Mouse (Mus musculus) forebrain, embryonic 14.5 days (tissue): ENCODE results near the gene Snapin. TPM values are rescaled to one million over a fixed set of nuclear protein-coding genes. Genes with fewer than 3 reads are reported as not detected.

Source experiments
- polyA plus RNA-seq: library from polyadenylated mRNA; unstranded; fragments of >200 nt; fragmentation: Nextera tagmentation; extraction: Ambion mirVana; gene quantifications from 2 replicates; pipeline ENCODE4 v1.2.1, GENCODE M21; 2014

Gene Snapin
- polyA plus RNA-seq, 1 experiment from 2014 or later = 77.3 TPM

Other genes with a start within 250 kb of the Snapin start
- 4.1 and 4.2 TPM in 2 replicates for gene Creb3l4, start 247.5 kb downstream of the Snapin start, polyA plus RNA-seq
- gene Slc39a1, start 242.9 kb downstream of the Snapin start, polyA plus RNA-seq = 40.0 and 47.0 TPM in 2 replicates
- 10.7 and 14.1 TPM in 2 replicates for gene Crtc2, start 236.9 kb downstream of the Snapin start, polyA plus RNA-seq
- 3.4 and 3.7 TPM in 2 replicates for gene Dennd4b, start 225.8 kb downstream of the Snapin start, polyA plus RNA-seq
- 14.4 and 15.7 TPM in 2 replicates for gene Gatad2b, start 197.9 kb downstream of the Snapin start, polyA plus RNA-seq
- 11.9 and 13.4 TPM in 2 replicates for gene Slc27a3, start 101.1 kb downstream of the Snapin start, polyA plus RNA-seq
- 20.7 and 25.3 TPM in 2 replicates for gene Ints3, start 57.4 kb downstream of the Snapin start, polyA plus RNA-seq
- gene Npr1, start 25.2 kb downstream of the Snapin start, polyA plus RNA-seq = 2.5 and 3.4 TPM in 2 replicates
- 266 and 312 TPM in 2 replicates for gene Ilf2, start 14.9 kb downstream of the Snapin start, polyA plus RNA-seq
- gene Chtop, start 18.5 kb upstream of the Snapin start, polyA plus RNA-seq = 137 and 141 TPM in 2 replicates
- 12.5 and 13.1 TPM in 2 replicates for gene S100a1, start 23.4 kb upstream of the Snapin start, polyA plus RNA-seq
- 9.4 and 11.1 TPM in 2 replicates for gene S100a13, start 23.4 kb upstream of the Snapin start, polyA plus RNA-seq
- not detected in 2 replicates for gene S100a14, start 35.8 kb upstream of the Snapin start, polyA plus RNA-seq
- gene S100a16, start 46.2 kb upstream of the Snapin start, polyA plus RNA-seq = 40.6 and 43.2 TPM in 2 replicates
- not detected in 2 replicates for gene S100a3, start 69.5 kb upstream of the Snapin start, polyA plus RNA-seq
- gene S100a2, start 99.2 kb upstream of the Snapin start, polyA plus RNA-seq = not detected in 2 replicates
- gene Gm42674, start 110.9 kb upstream of the Snapin start, polyA plus RNA-seq = not detected in 2 replicates
- 1.3 and 1.9 TPM in 2 replicates for gene S100a4, start 112.7 kb upstream of the Snapin start, polyA plus RNA-seq
- gene S100a5, start 117.5 kb upstream of the Snapin start, polyA plus RNA-seq = not detected in 2 replicates
- 19.6 and 22.8 TPM in 2 replicates for gene S100a6, start 121.8 kb upstream of the Snapin start, polyA plus RNA-seq
- not detected in 2 replicates for gene S100a7a, start 163.0 kb upstream of the Snapin start, polyA plus RNA-seq
- gene S100a8, start 177.9 kb upstream of the Snapin start, polyA plus RNA-seq = 1.5 and 3.3 TPM in 2 replicates
- 2.0 and 3.1 TPM in 2 replicates for gene S100a9, start 204.7 kb upstream of the Snapin start, polyA plus RNA-seq
- not detected in 2 replicates for gene Pglyrp4, start 235.9 kb upstream of the Snapin start, polyA plus RNA-seq